Mouse (Mus musculus): ENCODE data around the gene Glb1. TPM values are rescaled to one million over a fixed set of nuclear protein-coding genes. Genes with fewer than 3 reads are reported as not detected.
A peak's percentile ranks its signal among the peaks of the same experiment; 100 is the strongest.

Gene Glb1
- polyA plus RNA-seq, 1 experiment from 2014 or later = 31.2 TPM

DNA sequence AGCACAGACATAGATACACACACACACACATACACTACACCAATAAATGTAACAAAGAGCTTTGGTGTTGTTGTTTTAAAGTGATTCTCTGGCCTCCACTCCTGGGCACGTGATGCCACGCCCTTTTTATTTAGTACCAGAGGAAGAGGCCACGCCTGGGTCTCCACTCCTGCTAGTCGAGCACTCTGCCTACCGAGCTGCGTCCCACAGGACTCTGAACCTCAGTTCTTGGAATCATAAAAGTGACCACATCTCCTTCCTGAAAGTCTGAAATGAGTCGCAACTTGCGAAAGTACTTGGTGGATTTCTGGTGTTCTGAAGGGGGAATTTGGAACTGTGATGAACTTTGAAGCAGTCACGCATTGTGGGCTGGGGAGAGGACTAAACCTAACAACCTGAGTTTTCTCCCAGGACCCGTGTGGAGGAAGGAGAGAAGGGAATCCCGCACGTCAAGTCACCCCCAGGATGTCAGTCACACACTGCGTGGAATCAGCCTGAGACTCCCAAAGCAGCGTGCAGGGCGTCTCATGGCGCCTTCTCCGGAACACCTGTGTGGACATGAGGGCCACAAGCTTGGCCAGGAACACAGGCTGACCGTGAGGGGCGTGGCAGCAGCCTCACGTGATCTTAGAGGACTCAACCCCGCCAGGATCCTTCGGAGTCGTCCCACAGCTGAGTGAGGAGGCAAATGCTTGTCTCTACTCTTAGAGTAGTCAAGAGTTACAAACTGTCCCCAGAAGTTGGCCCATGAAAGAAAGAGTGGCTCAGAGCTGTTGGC, 86.8 kb downstream of the Glb1 start:
- Histone ChIP-seq H3K36me3 (ENCODE audit: control insufficient read depth, insufficient read depth, low read length) (no peaks in the 10 kb centered on the region), H3K9ac (replicated peaks; ENCODE audit: low read depth, low read length) (no peak overlapping the region), H3K4me3 (ENCODE audit: low read depth, low read length) (no peak overlapping the region), H3K9me3 (ENCODE audit: control insufficient read depth, low read length) (no peaks in the 10 kb centered on the region), H3K27ac (ENCODE audit: low read depth, low read length) (no peak overlapping the region), H3K4me1 (ENCODE audit: control insufficient read depth, insufficient read depth, low read length) (no peaks in the 10 kb centered on the region), H3K27me3 (ENCODE audit: control insufficient read depth, insufficient read depth, low read length) (no peaks in the 10 kb centered on the region), H3K4me2 (ENCODE audit: low read depth, low read length) (no peak overlapping the region)
- WGBS = 87% methylated on average over 23 of the region's 23 CpGs
- ATAC-seq (ENCODE audit: low read depth) = no peak

DNA sequence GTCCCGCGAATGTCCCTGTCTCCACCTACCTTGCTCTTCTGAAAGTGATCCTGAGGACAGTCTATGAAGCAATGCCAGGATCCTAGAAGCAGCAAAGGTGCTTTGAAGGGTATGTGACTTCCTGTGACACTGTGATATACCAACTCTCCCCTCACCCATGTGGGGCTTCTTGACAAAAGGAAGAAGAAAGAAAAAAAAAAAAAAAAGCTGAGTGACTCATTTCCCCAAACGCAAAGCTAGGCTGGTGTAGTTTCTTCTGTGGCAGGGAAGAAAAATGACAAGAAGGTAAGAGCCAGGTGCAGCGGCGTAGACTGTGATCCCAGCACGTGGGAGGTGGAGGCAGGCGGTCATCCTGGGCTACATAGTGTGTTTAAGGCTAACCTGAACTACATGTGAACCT, 95.6 kb downstream of the Glb1 start:
- H3K4me2 ChIP-seq (ENCODE audit: low read depth, low read length) = no peak overlapping the region
- no peak overlapping the region for H3K27ac ChIP-seq (ENCODE audit: low read depth, low read length)
- H3K9ac ChIP-seq (replicated peaks; ENCODE audit: low read depth, low read length) = no peak overlapping the region
- ATAC-seq (ENCODE audit: low read depth) = no peak
- H3K4me1 ChIP-seq (ENCODE audit: control insufficient read depth, insufficient read depth, low read length) = 0 out of 2 replicates have a peak, but pooled peaks cover 3% of the 10 kb centered on the region
- 81% methylated on average over 7 of the region's 7 CpGs for WGBS
- no peak overlapping the region for H3K4me3 ChIP-seq (ENCODE audit: low read depth, low read length)
- H3K36me3 ChIP-seq (ENCODE audit: control insufficient read depth, insufficient read depth, low read length) = no peaks in the 10 kb centered on the region
- H3K9me3 ChIP-seq (ENCODE audit: control insufficient read depth, low read length) = no peaks in the 10 kb centered on the region
- H3K27me3 ChIP-seq (ENCODE audit: control insufficient read depth, insufficient read depth, low read length) = no peaks in the 10 kb centered on the region

- Histone ChIP-seq H3K4me1 (ENCODE audit: control insufficient read depth, insufficient read depth, low read length) (0 out of 2 replicates have a peak, but pooled peaks cover 3% of the 10 kb centered on the region), H3K4me3 (ENCODE audit: low read depth, low read length) (no peak overlapping the region), H3K27me3 (ENCODE audit: control insufficient read depth, insufficient read depth, low read length) (no peaks in the 10 kb centered on the region), H3K36me3 (ENCODE audit: control insufficient read depth, insufficient read depth, low read length) (no peaks in the 10 kb centered on the region), H3K9ac (replicated peaks; ENCODE audit: low read depth, low read length) (no peak overlapping the region), H3K4me2 (ENCODE audit: low read depth, low read length) (no peak overlapping the region), H3K27ac (ENCODE audit: low read depth, low read length) (no peak overlapping the region), H3K9me3 (ENCODE audit: control insufficient read depth, low read length) (no peaks in the 10 kb centered on the region)
- WGBS = 9% methylated on average over 11 of the region's 11 CpGs
- no peak for ATAC-seq (ENCODE audit: low read depth)
Measured at GRCm38 (mm10) chr9:114498218-114498617, 97.3 kb downstream of the Glb1 start.

- ATAC-seq (ENCODE audit: low read depth) = peak; percentile 58; the same call in 1 of the 2 replicates
- H3K27me3 ChIP-seq (ENCODE audit: control insufficient read depth, insufficient read depth, low read length) = no peaks in the 10 kb centered on the region
Measured at GRCm38 (mm10) chr9:114499783-114500515, 99.1 kb downstream of the Glb1 start.

GRCm38 (mm10) chr9:114501111-114501510, 100.2 kb downstream of the Glb1 start:
- no peak for ATAC-seq (ENCODE audit: low read depth)
- WGBS = 96% methylated on average over 7 of the region's 7 CpGs
- H3K27me3 ChIP-seq (ENCODE audit: control insufficient read depth, insufficient read depth, low read length) = no peaks in the 10 kb centered on the region
- 0 out of 2 replicates have a peak, but pooled peaks cover 3% of the 10 kb centered on the region for H3K4me1 ChIP-seq (ENCODE audit: control insufficient read depth, insufficient read depth, low read length)
- H3K4me2 ChIP-seq (ENCODE audit: low read depth, low read length) = no peak overlapping the region
- no peaks in the 10 kb centered on the region for H3K9me3 ChIP-seq (ENCODE audit: control insufficient read depth, low read length)
- no peak overlapping the region for H3K4me3 ChIP-seq (ENCODE audit: low read depth, low read length)
- no peak overlapping the region for H3K9ac ChIP-seq (replicated peaks; ENCODE audit: low read depth, low read length)
- no peak overlapping the region for H3K27ac ChIP-seq (ENCODE audit: low read depth, low read length)
- no peaks in the 10 kb centered on the region for H3K36me3 ChIP-seq (ENCODE audit: control insufficient read depth, insufficient read depth, low read length)

More at GRCm38 (mm10) chr9:114499783-114500515, 99.1 kb downstream of the Glb1 start:
- Histone ChIP-seq H3K9ac (replicated peaks; ENCODE audit: low read depth, low read length) (no peak overlapping the region), H3K27ac (ENCODE audit: low read depth, low read length) (no peak overlapping the region), H3K4me3 (ENCODE audit: low read depth, low read length) (no peak overlapping the region), H3K9me3 (ENCODE audit: control insufficient read depth, low read length) (no peaks in the 10 kb centered on the region), H3K4me2 (ENCODE audit: low read depth, low read length) (no peak overlapping the region), H3K4me1 (ENCODE audit: control insufficient read depth, insufficient read depth, low read length) (0 out of 2 replicates have a peak, but pooled peaks cover 3% of the 10 kb centered on the region), H3K36me3 (ENCODE audit: control insufficient read depth, insufficient read depth, low read length) (no peaks in the 10 kb centered on the region)
- 24% methylated on average over 15 of the region's 15 CpGs for WGBS

DNA sequence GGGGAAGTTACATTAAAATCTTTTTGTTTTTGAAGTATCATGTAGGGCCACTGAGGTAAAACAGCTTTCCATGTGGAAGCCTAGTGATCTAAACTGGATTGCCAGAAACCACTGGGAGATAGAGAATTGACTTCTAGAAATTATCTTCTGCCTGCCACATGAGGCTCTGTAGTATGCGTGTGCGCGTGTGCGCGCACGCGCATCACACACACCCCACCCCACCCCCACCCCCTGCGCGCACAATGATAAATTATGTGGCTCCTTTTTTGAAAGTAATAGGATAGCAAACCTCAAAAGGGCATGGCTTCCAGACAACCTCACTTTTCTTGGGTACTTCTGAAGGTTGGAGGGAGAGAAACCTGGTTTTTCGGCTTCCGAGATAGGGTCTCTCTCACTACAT, 101.0 kb downstream of the Glb1 start:
- ATAC-seq (ENCODE audit: low read depth) = no peak
- no peak overlapping the region for H3K4me2 ChIP-seq (ENCODE audit: low read depth, low read length)
- H3K4me1 ChIP-seq (ENCODE audit: control insufficient read depth, insufficient read depth, low read length) = 0 out of 2 replicates have a peak, but pooled peaks cover 3% of the 10 kb centered on the region
- H3K36me3 ChIP-seq (ENCODE audit: control insufficient read depth, insufficient read depth, low read length) = no peaks in the 10 kb centered on the region
- H3K9me3 ChIP-seq (ENCODE audit: control insufficient read depth, low read length) = no peaks in the 10 kb centered on the region
- no peaks in the 10 kb centered on the region for H3K27me3 ChIP-seq (ENCODE audit: control insufficient read depth, insufficient read depth, low read length)
- H3K9ac ChIP-seq (replicated peaks; ENCODE audit: low read depth, low read length) = no peak overlapping the region
- 98% methylated on average over 11 of the region's 11 CpGs for WGBS
- H3K27ac ChIP-seq (ENCODE audit: low read depth, low read length) = no peak overlapping the region
- H3K4me3 ChIP-seq (ENCODE audit: low read depth, low read length) = no peak overlapping the region

GRCm38 (mm10) chr9:114502711-114503427, 102.0 kb downstream of the Glb1 start:
- H3K9me3 ChIP-seq (ENCODE audit: control insufficient read depth, low read length) = no peaks in the 10 kb centered on the region
- no peaks in the 10 kb centered on the region for H3K36me3 ChIP-seq (ENCODE audit: control insufficient read depth, insufficient read depth, low read length)
- H3K27ac ChIP-seq (ENCODE audit: low read depth, low read length) = no peak overlapping the region
- H3K4me3 ChIP-seq (ENCODE audit: low read depth, low read length) = no peak overlapping the region
- ATAC-seq (ENCODE audit: low read depth) = no peak
- no peak overlapping the region for H3K4me2 ChIP-seq (ENCODE audit: low read depth, low read length)
- H3K9ac ChIP-seq (replicated peaks; ENCODE audit: low read depth, low read length) = no peak overlapping the region
- 0 out of 2 replicates have a peak, but pooled peaks cover 3% of the 10 kb centered on the region for H3K4me1 ChIP-seq (ENCODE audit: control insufficient read depth, insufficient read depth, low read length)
- 78% methylated on average over 15 of the region's 15 CpGs for WGBS
- no peaks in the 10 kb centered on the region for H3K27me3 ChIP-seq (ENCODE audit: control insufficient read depth, insufficient read depth, low read length)

DNA sequence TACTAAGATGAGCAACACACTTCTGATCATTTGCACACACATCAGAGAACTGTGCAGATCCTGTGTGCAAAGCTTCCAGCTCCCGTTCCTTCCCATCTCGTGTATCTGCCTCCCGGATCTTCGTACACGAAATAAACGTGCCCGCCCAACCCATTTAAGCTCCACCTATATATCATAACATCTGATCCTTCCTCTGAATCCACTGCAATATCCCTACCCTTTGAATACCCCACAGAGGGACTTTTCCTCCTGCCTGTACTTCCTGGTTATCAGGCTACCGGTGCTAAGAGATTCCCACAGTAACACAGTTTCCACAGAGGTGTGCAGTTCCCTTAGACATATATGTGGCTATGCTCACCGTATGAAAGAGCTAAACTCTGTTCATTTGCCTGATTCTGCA, 103.9 kb downstream of the Glb1 start, which contains the start of gene Ccr4:
Gene Ccr4 (minus strand): TSS at position 101 of the 400 bp plus-strand sequence.
- no peak within 1 kb of the TSS for H3K4me2 ChIP-seq (ENCODE audit: low read depth, low read length)
- no peaks in the 10 kb centered on the region for H3K27me3 ChIP-seq (ENCODE audit: control insufficient read depth, insufficient read depth, low read length)
- WGBS = 94% methylated on average over 9 of the region's 9 CpGs
- no peak within 1 kb of the TSS for H3K27ac ChIP-seq (ENCODE audit: low read depth, low read length)
- H3K36me3 ChIP-seq (ENCODE audit: control insufficient read depth, insufficient read depth, low read length) = no peaks in the 10 kb centered on the region
- no peak within 1 kb of the TSS for H3K4me3 ChIP-seq (ENCODE audit: low read depth, low read length)
- H3K9me3 ChIP-seq (ENCODE audit: control insufficient read depth, low read length) = no peaks in the 10 kb centered on the region
- no peak within 1 kb of the TSS for H3K9ac ChIP-seq (replicated peaks; ENCODE audit: low read depth, low read length)
- no peaks in the 10 kb centered on the region for H3K4me1 ChIP-seq (ENCODE audit: control insufficient read depth, insufficient read depth, low read length)
- no peak for ATAC-seq (ENCODE audit: low read depth)
